Comparison of ENCODE assay signal across 8 mouse cellular contexts in the genomic region with DNA sequence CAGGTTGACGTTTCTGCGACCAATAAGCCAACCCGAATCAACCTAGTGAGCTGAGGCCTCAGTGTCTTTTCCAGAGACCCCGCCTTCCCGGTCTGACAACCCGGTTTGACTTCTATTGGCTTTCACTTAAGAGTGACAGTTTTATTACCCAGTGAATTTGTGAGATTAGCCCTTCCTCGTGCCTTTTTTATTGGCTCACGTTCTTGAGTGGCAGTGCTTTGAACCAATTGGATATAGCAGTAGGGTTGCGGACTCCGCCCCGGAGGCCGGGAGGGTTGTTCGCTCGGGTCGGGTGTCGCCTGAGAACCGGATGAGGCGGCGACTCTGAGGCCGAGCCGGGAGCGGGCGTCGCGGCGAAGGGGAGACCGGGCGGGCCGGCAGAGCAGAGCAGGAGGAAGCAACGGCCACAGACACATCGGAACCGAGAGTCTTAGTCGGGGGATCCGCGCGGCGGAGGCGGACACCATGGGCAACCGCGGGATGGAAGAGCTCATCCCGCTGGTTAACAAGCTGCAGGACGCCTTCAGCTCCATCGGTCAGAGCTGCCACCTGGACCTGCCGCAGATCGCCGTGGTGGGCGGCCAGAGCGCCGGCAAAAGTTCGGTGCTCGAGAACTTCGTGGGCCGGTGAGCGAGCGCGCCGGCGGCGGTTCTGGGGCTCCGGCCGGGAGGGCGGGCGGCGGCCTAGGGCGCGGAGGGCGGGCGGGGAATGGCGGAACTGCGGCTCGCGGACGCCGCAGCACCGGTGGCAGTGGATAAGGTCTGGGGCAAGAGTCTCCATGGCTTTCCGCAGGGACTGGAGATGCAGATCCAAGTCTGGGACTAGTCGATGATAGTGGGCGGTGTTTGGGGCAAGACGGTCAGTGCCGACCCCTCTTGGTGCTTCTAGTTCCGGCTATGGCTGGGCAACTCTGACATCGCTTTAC. TPM values are rescaled to one million over a fixed set of nuclear protein-coding genes. Genes with fewer than 3 reads are reported as not detected.
DNase-seq lines count a peak whose midpoint lies in the region; ATAC-seq lines count a peak whose summit lies in the region.

Dnm2 (plus strand) TSS at position 278 of the 925 bp plus-strand sequence.

- peaks cover 38% of the 10 kb centered on the region for H3K4me1 ChIP-seq in hindbrain, embryonic 15.5 days (replicated peaks)

- DNase-seq in T-cell, adult 2 months (ENCODE audit: low spot score) = peak; percentile 99
- peak; percentile 97 to 99 for DNase-seq in cerebellum, postnatal 36 days
- peak; percentile 99 to 100 for DNase-seq in frontal cortex, postnatal 36 days (ENCODE audit: low spot score in 2 of 2)
- DNase-seq in left cerebral cortex, adult 11 months (ENCODE audit: low spot score) = peak; percentile 100
- peak; percentile 99 for DNase-seq in lung, postnatal 4 days
- DNase-seq in retina, postnatal 7 days (ENCODE audit: low read depth, low spot score) = peak; percentile 100
- DNase-seq in urinary bladder, adult 2 months (ENCODE audit: low spot score) = peak; percentile 90

- under 1% methylated on average over 81 of the region's 82 CpGs for WGBS in hindbrain, embryonic 15.5 days

- H3K36me3 ChIP-seq in hindbrain, embryonic 15.5 days = peaks cover 13% of the 10 kb centered on the region

- no peaks in the 10 kb centered on the region for H3K27me3 ChIP-seq in hindbrain, embryonic 15.5 days

- peak within 1 kb of the TSS; percentile 76 for H3K9ac ChIP-seq in hindbrain, embryonic 15.5 days

- peak within 1 kb of the TSS; percentile 85 for H3K27ac ChIP-seq in hindbrain, embryonic 15.5 days (replicated peaks)

- H3K4me2 ChIP-seq in hindbrain, embryonic 15.5 days = peak within 1 kb of the TSS; percentile 96

- peak within 1 kb of the TSS; percentile 85 for H3K4me3 ChIP-seq in hindbrain, embryonic 15.5 days

- peak; percentile 99 for ATAC-seq in hindbrain, embryonic 15.5 days (ENCODE audit: low FRiP score, low read depth)

- H3K9me3 ChIP-seq in hindbrain, embryonic 15.5 days = no peaks in the 10 kb centered on the region

RNA-seq across cellular contexts. Expression of gene Dnm2, which starts in this region (rescaled TPM):
- polyA plus RNA-seq in hindbrain, embryonic 15.5 days (2015; fragmentation: Nextera tagmentation; extraction: Ambion mirVana) = 65.0 and 73.1 TPM in 2 replicates
- 76.4 and 91.4 TPM in 2 replicates for polyA plus RNA-seq in urinary bladder, adult 2 months (2012; rRNA removed)

Comparison
In these comparisons a context has a peak if more than half of its experiments do, and no peak if none do; other contexts are left out.
1. Peak in every context shown above with its lines: DNase-seq, ATAC-seq, H3K4me3 ChIP-seq and H3K27ac ChIP-seq.